Mouse (Mus musculus): ENCODE data around the gene Sytl4.

The Sytl4 gene

GRCm38 (mm10) chrX:133981231-133982002 is at the start of gene Sytl4:
Gene Sytl4, minus strand, starts transcription at chrX:133981812.
- DNase-seq (ENCODE audit: low spot score), result peak; percentile 20

DNA sequence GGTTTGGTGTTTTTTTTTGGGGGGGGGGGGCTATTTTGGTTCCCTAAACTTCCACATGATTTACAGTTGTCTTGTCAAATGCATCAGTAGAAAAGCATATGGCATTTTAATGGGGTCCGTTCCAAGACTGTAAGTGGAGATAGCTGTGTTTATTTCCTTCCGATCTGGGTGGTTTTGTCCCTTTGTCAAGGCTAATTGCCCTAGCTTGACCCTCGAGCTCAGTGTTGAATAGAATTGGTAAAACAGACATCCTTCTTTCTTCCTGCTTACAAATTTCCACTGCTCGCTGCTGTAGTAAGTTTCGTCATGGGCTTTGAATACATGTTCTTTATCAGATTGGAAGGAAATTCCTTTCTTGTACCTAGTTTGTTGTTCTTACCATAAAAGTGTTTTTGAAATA is 39.1 kb upstream of the Sytl4 start:
- no peak for DNase-seq (ENCODE audit: low spot score)

- DNase-seq (ENCODE audit: low spot score), result peak; percentile 24
These were observed 37.4 kb upstream of the Sytl4 start for GRCm38 (mm10) chrX:134019005-134019404.

GRCm38 (mm10) chrX:133995866-133996265 is 14.3 kb upstream of the Sytl4 start:
- no peak for DNase-seq (ENCODE audit: low spot score)

DNA sequence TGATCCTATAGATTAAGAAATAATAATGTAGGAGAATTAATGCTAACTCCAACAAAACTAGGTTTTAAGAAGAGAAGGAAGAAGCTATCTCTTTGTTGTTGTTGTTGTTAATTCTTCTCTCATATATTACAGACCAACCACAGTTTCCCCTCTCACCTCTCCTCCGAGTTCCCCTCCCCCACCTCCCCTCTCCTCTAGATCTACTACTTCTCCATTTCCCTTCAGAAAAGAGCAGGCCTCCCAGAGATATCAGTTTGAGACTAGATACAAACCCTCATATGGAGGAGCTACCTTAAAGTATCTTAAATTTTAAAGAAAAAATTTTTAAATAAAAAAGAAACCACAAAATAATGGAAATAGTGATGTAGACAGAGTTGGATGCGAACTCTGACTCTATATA is 17.0 kb downstream of the Sytl4 start:
- DNase-seq (ENCODE audit: low spot score), result no peak

DNA sequence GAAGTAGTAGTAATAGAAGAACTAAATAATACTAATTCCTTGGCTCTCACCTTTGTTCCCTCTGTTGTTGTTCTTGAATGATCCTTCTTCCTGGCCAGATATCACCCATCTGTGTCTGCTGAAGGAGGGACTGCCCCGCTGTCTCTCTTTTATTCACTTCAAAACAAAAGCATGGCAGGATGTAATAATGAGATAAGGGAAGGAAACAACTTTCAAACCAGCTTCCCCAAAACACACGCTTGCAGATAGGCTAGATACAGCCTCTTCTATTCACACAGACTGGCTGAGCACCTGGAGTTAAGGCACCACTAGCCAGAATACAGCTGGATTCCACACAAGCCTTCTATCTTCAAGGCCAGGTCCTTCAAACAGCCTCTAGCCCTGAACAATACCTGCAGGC is 21.0 kb downstream of the Sytl4 start:
- no peak for DNase-seq (ENCODE audit: low spot score)

DNA sequence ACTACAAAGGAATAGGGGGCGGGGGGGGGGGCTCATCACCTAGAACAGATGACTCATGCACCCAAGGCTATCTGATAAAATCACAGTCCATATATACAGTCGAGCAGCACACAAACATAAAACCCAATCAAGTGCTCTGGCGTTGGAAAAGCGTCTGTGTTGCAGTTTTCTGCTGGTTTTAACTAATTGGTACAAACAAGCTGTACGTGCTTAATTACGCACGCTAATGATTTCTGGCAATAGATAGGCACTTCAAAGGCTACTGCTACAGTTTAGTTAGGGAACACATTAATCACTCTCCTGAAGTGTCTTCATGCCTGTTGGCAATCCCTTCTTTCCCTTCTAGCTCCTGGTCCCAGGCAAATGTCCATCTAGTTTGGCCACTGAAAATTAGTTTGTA is 27.0 kb downstream of the Sytl4 start:
- no peak for DNase-seq (ENCODE audit: low spot score)

DNA sequence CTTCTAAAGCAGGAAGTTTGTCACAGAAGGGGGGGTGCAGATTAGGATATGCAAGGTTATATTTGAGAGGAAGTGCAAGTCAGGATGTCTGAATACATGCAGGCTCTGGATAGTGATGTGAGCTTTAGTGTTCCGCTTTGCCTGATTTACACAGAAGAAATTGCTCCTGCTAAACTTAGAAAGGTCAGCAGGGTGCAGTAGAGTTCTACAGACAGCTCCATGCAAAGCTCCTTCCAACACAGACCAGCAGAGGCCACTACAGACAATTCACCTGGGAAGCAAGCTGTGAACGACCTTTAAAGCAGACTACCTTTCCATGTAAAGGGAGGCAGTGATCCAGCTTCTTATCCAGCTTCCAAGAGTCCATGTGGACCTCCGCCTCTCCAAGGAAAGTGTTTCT is 34.2 kb downstream of the Sytl4 start:
- DNase-seq (ENCODE audit: low spot score), result peak; percentile 36

DNA sequence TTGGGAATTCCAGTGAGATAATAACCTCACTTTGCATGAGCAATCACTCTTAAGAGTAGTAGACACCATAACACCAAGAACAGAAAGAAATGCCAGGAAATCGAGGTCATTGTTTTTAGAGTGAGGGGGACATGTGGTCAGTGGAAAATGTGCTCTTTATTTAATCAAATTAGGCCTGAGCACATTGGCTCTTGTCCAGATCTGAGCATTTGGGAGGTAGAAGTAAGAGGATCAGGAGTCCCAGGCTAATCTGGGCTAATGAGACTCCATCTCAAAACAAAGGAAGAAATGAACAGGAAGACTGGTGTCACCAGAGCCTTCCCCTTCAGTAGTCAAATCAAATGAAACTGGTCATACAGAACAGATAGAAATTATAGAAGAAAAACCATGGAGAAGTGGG is 42.1 kb downstream of the Sytl4 start:
- DNase-seq (ENCODE audit: low spot score), result no peak

GRCm38 (mm10) chrX:133936605-133937225 is 44.9 kb downstream of the Sytl4 start:
- DNase-seq (ENCODE audit: low spot score), result no peak

- DNase-seq (ENCODE audit: low spot score), result no peak
These were observed 50.2 kb downstream of the Sytl4 start for GRCm38 (mm10) chrX:133931302-133932013.

GRCm38 (mm10) chrX:133926760-133927159 is 54.9 kb downstream of the Sytl4 start:
- no peak for DNase-seq (ENCODE audit: low spot score)

GRCm38 (mm10) chrX:133921187-133921586 is 60.4 kb downstream of the Sytl4 start:
- no peak for DNase-seq (ENCODE audit: low spot score)

- peak; percentile 29 for DNase-seq (ENCODE audit: low spot score)
These were observed 67.4 kb downstream of the Sytl4 start for GRCm38 (mm10) chrX:133914219-133914618.

DNA sequence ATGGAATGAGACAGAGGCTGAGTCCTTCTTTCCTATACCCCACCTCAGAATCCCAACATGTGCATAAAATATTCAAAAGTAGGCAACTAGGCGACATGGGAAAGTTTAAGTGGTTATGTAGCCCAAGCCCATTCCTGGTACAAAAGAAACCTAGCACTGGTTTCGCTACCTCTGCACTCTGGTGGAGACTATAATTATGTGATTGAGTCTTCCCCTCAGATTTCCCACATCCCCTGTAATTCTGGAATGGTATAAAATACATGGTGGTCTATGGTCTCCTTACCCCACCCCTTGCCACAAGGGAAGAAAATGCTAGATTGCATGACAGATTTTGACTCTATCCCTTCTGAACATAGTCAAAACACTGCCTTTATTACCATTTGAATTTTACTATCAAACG is 68.6 kb downstream of the Sytl4 start:
- no peak for DNase-seq (ENCODE audit: low spot score)

DNA sequence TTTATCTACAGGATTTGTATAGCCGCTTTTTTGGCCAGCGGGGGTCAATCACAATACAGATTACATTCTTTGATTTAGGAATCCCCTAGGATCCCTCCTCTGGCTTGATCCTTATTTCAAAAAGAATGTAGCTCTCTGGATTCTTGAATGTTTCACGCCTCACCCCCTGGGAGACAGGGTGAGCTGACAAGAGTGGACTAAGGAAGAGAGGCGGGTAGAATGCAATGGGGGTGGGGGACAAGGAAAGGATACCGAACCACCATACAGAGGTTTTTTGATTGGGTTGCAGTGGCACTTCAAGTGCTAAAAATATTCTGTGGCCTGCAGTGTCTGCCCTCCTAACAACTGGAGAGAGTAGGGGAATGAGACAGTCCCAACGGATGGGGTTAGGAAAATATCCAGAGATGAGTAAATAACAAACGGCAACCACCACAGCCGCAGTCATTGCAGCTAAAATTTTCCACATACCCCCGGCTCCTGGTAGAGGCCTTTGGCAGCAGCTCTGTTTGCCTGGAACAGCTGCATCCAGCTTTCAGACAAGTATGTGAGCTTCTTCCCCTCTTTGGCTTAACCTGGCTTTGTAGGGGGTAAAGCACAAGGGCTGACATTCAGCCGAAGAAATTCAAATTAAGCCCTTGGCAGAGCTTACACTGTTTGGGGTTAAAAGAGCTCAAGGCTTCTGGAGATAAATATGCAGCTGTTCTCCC is 70.1 kb downstream of the Sytl4 start:
- no peak for DNase-seq (ENCODE audit: low spot score)

DNA sequence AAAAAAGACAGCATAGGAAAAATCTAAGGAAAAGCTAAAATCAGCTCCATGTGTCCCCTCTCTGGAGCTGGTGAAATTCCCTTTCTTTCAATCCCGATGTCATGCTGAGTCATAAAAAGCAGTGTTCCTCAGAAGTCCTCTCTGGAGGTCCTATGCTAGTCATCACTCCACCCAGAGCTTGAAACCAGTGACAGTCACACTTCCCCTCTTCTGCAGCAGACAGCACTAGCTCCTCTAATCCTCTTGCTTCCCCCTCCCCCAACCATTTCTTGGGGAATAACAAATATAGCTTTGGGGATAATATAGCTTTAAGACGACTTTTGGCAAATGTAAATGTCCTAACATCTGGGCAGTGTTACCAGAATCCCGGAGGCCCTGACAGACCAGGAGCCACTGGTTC is 73.4 kb downstream of the Sytl4 start, which contains the start of gene Srpx2:
TSS of gene Srpx2 (plus strand) at position 166 of the 400 bp plus-strand sequence.
- no peak for DNase-seq (ENCODE audit: low spot score)

DNA sequence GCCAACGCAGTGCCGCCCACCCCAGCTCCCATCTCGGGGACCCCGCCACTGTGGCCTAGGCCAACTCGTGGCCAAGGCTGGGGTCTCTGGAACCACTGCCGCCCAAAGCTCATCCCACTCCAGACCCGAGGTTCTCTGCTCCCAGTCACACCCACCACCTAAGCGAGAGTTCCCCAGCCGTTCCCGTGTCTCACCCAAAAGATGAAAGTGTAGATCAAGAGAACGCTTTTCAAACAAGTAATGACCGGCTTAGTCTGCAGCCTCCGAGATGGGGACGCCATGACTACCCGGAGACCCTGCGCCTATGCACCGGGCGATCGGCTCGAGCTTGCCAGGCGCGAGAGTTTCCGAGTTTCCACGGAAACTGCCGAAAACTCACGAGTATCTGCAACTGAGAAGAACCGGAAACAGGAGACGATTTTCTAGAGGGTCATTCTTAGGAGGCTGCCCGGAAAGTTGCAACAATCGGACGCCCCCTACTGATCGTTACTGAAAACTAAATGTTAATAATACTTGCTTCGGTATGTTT is 83.5 kb downstream of the Sytl4 start, which contains the start of gene Tspan6:
TSS of gene Tspan6 (minus strand) at position 416 of the 529 bp plus-strand sequence.
- peak; percentile 75 for DNase-seq (ENCODE audit: low spot score)

DNA sequence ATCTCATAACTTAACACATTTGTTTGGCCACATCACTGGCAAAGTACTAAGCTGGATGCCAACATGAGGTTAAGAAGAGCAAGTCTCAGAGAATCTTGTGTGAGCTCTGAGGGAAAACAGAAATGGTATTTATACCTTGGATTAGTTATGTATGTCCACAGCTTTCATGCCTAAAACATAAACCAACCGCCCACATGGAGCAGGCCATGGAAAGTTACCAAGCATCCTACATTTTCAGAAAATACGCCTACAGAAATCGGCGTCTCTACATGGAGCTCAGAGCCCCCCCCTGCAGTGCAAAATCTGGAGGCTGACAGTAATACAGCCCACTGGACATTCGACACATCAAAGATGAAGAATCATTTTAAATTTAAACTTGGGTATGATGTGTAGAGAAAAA is 93.5 kb downstream of the Sytl4 start:
- DNase-seq (ENCODE audit: low spot score), result no peak

DNA sequence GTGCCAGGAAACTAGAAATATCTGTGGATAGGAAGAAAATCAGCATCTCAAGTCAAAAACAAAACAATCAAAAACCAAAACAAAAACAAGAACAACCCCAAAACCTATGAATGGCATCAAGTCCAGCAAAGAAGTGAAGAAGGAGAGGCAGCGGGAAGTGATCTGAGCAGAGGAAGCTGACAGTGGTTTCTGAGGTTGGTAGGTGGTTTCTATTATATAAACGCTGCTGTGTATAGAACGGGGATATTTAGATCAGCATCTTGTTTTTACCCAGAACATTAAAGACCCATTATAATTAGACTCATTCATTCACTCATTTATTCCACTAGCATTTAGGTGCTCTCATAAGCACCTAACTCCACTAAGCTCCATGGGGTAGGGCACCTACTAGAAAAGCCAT is 94.3 kb downstream of the Sytl4 start:
- DNase-seq (ENCODE audit: low spot score), result no peak

Measured in yolk sac, embryonic 10.5 days (tissue).